In the genomic region with DNA sequence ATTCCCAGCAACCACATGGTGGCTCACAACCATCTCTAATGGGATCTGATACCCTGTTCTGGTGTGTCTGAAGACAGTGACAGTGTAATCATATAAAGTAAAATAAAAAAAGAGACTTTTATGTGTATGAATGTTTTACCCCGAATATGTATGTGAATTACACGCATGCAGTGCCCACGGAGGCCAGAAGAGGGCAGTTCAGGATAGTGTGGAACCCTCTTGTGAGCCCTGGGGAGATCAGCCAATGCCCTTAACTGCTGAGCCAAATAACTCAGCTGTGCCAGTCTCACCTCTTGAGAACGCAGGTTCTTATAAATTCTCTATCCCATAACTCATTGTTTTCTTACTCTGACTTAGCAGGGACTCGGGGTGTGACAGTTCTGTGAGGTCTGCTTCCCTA, we compare ENCODE assay signal across 7 mouse cellular contexts. TPM values are rescaled to one million over a fixed set of nuclear protein-coding genes. Genes with fewer than 3 reads are reported as not detected.
DNase-seq lines count a peak whose midpoint lies in the region; ATAC-seq and TF ChIP-seq lines count a peak whose summit lies in the region.

No protein-coding gene starts in this region.

- no peak for TF ChIP-seq POLR2A in ES-Bruce4 (IDR thresholded peaks at IDR 0.05; ENCODE audit: insufficient read depth, low read length)

- peak; percentile 70 for TF ChIP-seq CTCF in ES-Bruce4 (IDR thresholded peaks at IDR 0.05; ENCODE audit: low read depth, low read length)

- peak; percentile 40 for DNase-seq in kidney, adult 18-20 months
- peak; percentile 49 for DNase-seq in 416B (ENCODE audit: low read depth)
- peak; percentile 69 to 84 for DNase-seq in left cerebral cortex, postnatal 14 days (ENCODE audit: low spot score in 2 of 2)

- no peak overlapping the region for H3K27ac ChIP-seq in kidney, embryonic 14.5 days (ENCODE audit: low read depth, low read length)
- H3K27ac ChIP-seq in ES-Bruce4 (ENCODE audit: insufficient read depth, low read length): no peak overlapping the region
- H3K27ac ChIP-seq in midbrain, embryonic 13.5 days: no peak overlapping the region
- no peak overlapping the region for H3K27ac ChIP-seq in hindbrain, embryonic 12.5 days

- no peak overlapping the region for H3K9ac ChIP-seq in kidney, embryonic 14.5 days (ENCODE audit: low read depth, low read length)
- H3K9ac ChIP-seq in ES-Bruce4 (ENCODE audit: low read depth, poor library complexity, severe bottlenecking): no peak overlapping the region
- H3K9ac ChIP-seq in midbrain, embryonic 13.5 days (replicated peaks): no peak overlapping the region
- no peak overlapping the region for H3K9ac ChIP-seq in hindbrain, embryonic 12.5 days

- WGBS in kidney, embryonic 14.5 days: 67% methylated on average over 5 of the region's 5 CpGs
- 70% methylated on average over 5 of the region's 5 CpGs for WGBS in midbrain, embryonic 13.5 days
- WGBS in hindbrain, embryonic 12.5 days: 65% methylated on average over 5 of the region's 5 CpGs

- no peak for ATAC-seq in kidney, embryonic 14.5 days (ENCODE audit: low FRiP score, low TSS enrichment)
- ATAC-seq in midbrain, embryonic 13.5 days: no peak
- no peak for ATAC-seq in hindbrain, embryonic 12.5 days (ENCODE audit: low FRiP score)

- no peak overlapping the region for H3K4me3 ChIP-seq in kidney, embryonic 14.5 days (ENCODE audit: low read length)
- H3K4me3 ChIP-seq in ES-Bruce4 (ENCODE audit: low read depth, low read length): no peak overlapping the region
- no peak overlapping the region for H3K4me3 ChIP-seq in midbrain, embryonic 13.5 days (replicated peaks)
- no peak overlapping the region for H3K4me3 ChIP-seq in hindbrain, embryonic 12.5 days

- no peak for TF ChIP-seq EP300 in ES-Bruce4 (IDR thresholded peaks at IDR 0.05; ENCODE audit: insufficient read depth, low read depth, low read length)

- H3K4me1 ChIP-seq in kidney, embryonic 14.5 days (ENCODE audit: control insufficient read depth, insufficient read depth, low read length): no peaks in the 10 kb centered on the region
- H3K4me1 ChIP-seq in ES-Bruce4 (ENCODE audit: control insufficient read depth, insufficient read depth, low read length): peaks cover 2% of the 10 kb centered on the region
- H3K4me1 ChIP-seq in midbrain, embryonic 13.5 days (replicated peaks): peaks cover 4% of the 10 kb centered on the region; the same call in 1 of the 2 replicates
- H3K4me1 ChIP-seq in hindbrain, embryonic 12.5 days: peaks cover 11% of the 10 kb centered on the region

- no peaks in the 10 kb centered on the region for H3K27me3 ChIP-seq in kidney, embryonic 14.5 days (ENCODE audit: control insufficient read depth, insufficient read depth, low read length)
- no peaks in the 10 kb centered on the region for H3K27me3 ChIP-seq in ES-Bruce4 (ENCODE audit: control insufficient read depth, insufficient read depth, low read length, poor library complexity, severe bottlenecking)
- no peaks in the 10 kb centered on the region for H3K27me3 ChIP-seq in midbrain, embryonic 13.5 days
- no peaks in the 10 kb centered on the region for H3K27me3 ChIP-seq in hindbrain, embryonic 12.5 days

- H3K9me3 ChIP-seq in kidney, embryonic 14.5 days (ENCODE audit: control insufficient read depth, low read length): no peaks in the 10 kb centered on the region
- no peaks in the 10 kb centered on the region for H3K9me3 ChIP-seq in ES-Bruce4 (replicated peaks; ENCODE audit: control insufficient read depth, insufficient read depth, low read length, poor library complexity, severe bottlenecking)
- H3K9me3 ChIP-seq in midbrain, embryonic 13.5 days: no peaks in the 10 kb centered on the region
- H3K9me3 ChIP-seq in hindbrain, embryonic 12.5 days (replicated peaks): no peaks in the 10 kb centered on the region

- intact Hi-C loops in left cerebral cortex, postnatal 14 days (cut with DNase I): no loop called here

- H3K36me3 ChIP-seq in kidney, embryonic 14.5 days (ENCODE audit: control insufficient read depth, insufficient read depth, low read length): peaks cover 31% of the 10 kb centered on the region
- H3K36me3 ChIP-seq in ES-Bruce4 (ENCODE audit: control insufficient read depth, insufficient read depth, low read length, poor library complexity, severe bottlenecking): no peaks in the 10 kb centered on the region
- H3K36me3 ChIP-seq in midbrain, embryonic 13.5 days: peaks cover 54% of the 10 kb centered on the region
- H3K36me3 ChIP-seq in hindbrain, embryonic 12.5 days: peaks cover 40% of the 10 kb centered on the region

- H3K4me2 ChIP-seq in kidney, embryonic 14.5 days (replicated peaks; ENCODE audit: low read depth, low read length): no peak overlapping the region
- H3K4me2 ChIP-seq in midbrain, embryonic 13.5 days (replicated peaks): no peak overlapping the region
- H3K4me2 ChIP-seq in hindbrain, embryonic 12.5 days (replicated peaks): no peak overlapping the region

RNA-seq across cellular contexts. Expression of a gene that starts 12.9 kb away (rescaled TPM):
- polyA plus RNA-seq in kidney, embryonic 14.5 days (2014; fragmentation: Nextera tagmentation; extraction: Ambion mirVana): 0.24 and 0.46 TPM in 2 replicates
- 0.15 and 0.20 TPM in 2 replicates for polyA plus RNA-seq in ES-Bruce4 (2011; ENCODE audit: insufficient read depth, insufficient read length, low read depth, missing spikeins)
- 100 to 1,000 TPM; 136 to 152 TPM for total RNA-seq in left cerebral cortex, postnatal 14 days (2021)
- polyA plus RNA-seq in midbrain, embryonic 13.5 days (2015; fragmentation: Nextera tagmentation; extraction: Ambion mirVana): 2.5 and 2.7 TPM in 2 replicates
- 2.4 and 3.1 TPM in 2 replicates for polyA plus RNA-seq in hindbrain, embryonic 12.5 days (2016; fragmentation: Nextera tagmentation; extraction: Ambion mirVana)

RNA-seq across cellular contexts. Expression of a gene that starts 43.0 kb away (rescaled TPM):
- polyA plus RNA-seq in kidney, embryonic 14.5 days (2014; fragmentation: Nextera tagmentation; extraction: Ambion mirVana): 21.0 and 36.6 TPM in 2 replicates
- 23.2 and 26.3 TPM in 2 replicates for polyA plus RNA-seq in ES-Bruce4 (2011; ENCODE audit: insufficient read depth, insufficient read length, low read depth, missing spikeins)
- 10 to 100 TPM; 62.2 to 68.4 TPM for total RNA-seq in left cerebral cortex, postnatal 14 days (2021)
- polyA plus RNA-seq in midbrain, embryonic 13.5 days (2015; fragmentation: Nextera tagmentation; extraction: Ambion mirVana): 54.5 and 57.5 TPM in 2 replicates
- polyA plus RNA-seq in hindbrain, embryonic 12.5 days (2016; fragmentation: Nextera tagmentation; extraction: Ambion mirVana): 62.2 and 64.4 TPM in 2 replicates
